In genomic region chr7:24851596-24852325, GRCm38 (mm10) we compare ENCODE assay signal across 24 mouse cellular contexts. TPM values are rescaled to one million over a fixed set of nuclear protein-coding genes. Genes with fewer than 3 reads are reported as not detected.
A peak's percentile ranks its signal among the peaks of the same experiment; 100 is the strongest.
DNase-seq lines count a peak whose midpoint lies in the region; ATAC-seq and TF ChIP-seq lines count a peak whose summit lies in the region.
"Had no signal": no experiment of that assay in that cellular context is flagged by ENCODE, and none has a peak within 500 bp of the region (broad histone marks: within the 10 kb centered on the region; RNA-seq: fewer than 3 reads in every experiment).

No protein-coding gene starts in this region.

- TF ChIP-seq CTCF in CH12.LX (conservative IDR thresholded peaks at IDR 0.05 in 1 of 2, IDR thresholded peaks at IDR 0.05 in 1 of 2; ENCODE audit: low read depth in 2 of 2, low read length in 2 of 2) = peak in 1 of 2 experiments; percentile 35; a peak in 1 of 4 replicates
- TF ChIP-seq CTCF in MEL (IDR thresholded peaks at IDR 0.05 in 2 of 3, conservative IDR thresholded peaks at IDR 0.05 in 1 of 3; ENCODE audit: control insufficient read depth in 1 of 3, insufficient read depth in 1 of 3, low read depth in 2 of 3, low read length in 3 of 3, poor library complexity in 1 of 3, severe bottlenecking in 1 of 3) = no peak
- TF ChIP-seq CTCF in liver, embryonic 14.5 days (IDR thresholded peaks at IDR 0.05; ENCODE audit: low read depth) = no peak

- no peak for DNase-seq in heart, postnatal 14 days
- DNase-seq in CH12.LX (ENCODE audit: extremely low read depth) (peak; percentile 53), MEL (ENCODE audit: low read depth, low spot score) (peak; percentile 56)
- DNase-seq in liver, embryonic 14.5 days (ENCODE audit: low read depth in 3 of 3, low spot score in 3 of 3) = no peak
- no peak for DNase-seq in retina, embryonic 14.5 days (ENCODE audit: low spot score)
- DNase-seq: cerebellum, adult 9-11 months; heart, postnatal 4 days; right cerebral cortex, postnatal 14 days had no signal

- TF ChIP-seq EP300 in CH12.LX (IDR thresholded peaks at IDR 0.05; ENCODE audit: low read length) (no peak), MEL (IDR thresholded peaks at IDR 0.05; ENCODE audit: low read depth in 1 of 2, low read length in 2 of 2) (no peak)
- TF ChIP-seq EP300 in liver, embryonic 14.5 days (IDR thresholded peaks at IDR 0.05; ENCODE audit: low read depth) = no peak

- H3K79me2 ChIP-seq in CH12.LX (replicated peaks; ENCODE audit: control insufficient read depth, extremely low read depth, insufficient read depth, poor library complexity, severe bottlenecking) (no peaks in the 10 kb centered on the region), MEL (ENCODE audit: control insufficient read depth, insufficient read depth, low read length, poor library complexity) (no peaks in the 10 kb centered on the region; the same call in 1 of the 2 replicates)

- no peaks in the 10 kb centered on the region for H3K36me3 ChIP-seq in heart, embryonic 12.5 days
- H3K36me3 ChIP-seq in CH12.LX (replicated peaks in 1 of 2; ENCODE audit: control insufficient read depth in 1 of 2, insufficient read depth in 1 of 2, low read length in 1 of 2) (no peaks in the 10 kb centered on the region), MEL (ENCODE audit: control insufficient read depth in 1 of 2, insufficient read depth in 2 of 2, low read length in 2 of 2) (peaks cover 0 to 15% of the 10 kb centered on the region in 2 experiments; a peak in 2 of 4 replicates)
- H3K36me3 ChIP-seq in liver, embryonic 14.5 days (replicated peaks; ENCODE audit: control insufficient read depth, insufficient read depth, low read depth) = no peaks in the 10 kb centered on the region
- H3K36me3 ChIP-seq in intestine, embryonic 15.5 days = no peaks in the 10 kb centered on the region
- H3K36me3 ChIP-seq: embryonic facial prominence, embryonic 15.5 days; forebrain, embryonic 15.5 days; neural tube, embryonic 12.5 days had no signal

- in situ Hi-C loops in CH12.LX (cut with MboI; ENCODE audit: low pct_ligation_motif_present, low pct_unique_long_range_greater_than_20kb, low sequenced_read_pairs) = loop anchor here (10.0 kb wide), 1 partner anchor 53 kb away; the partner anchor contains the start of gene Arhgef1

- H3K27ac ChIP-seq in heart, embryonic 12.5 days (ENCODE audit: poor library complexity, severe bottlenecking) = peak overlapping the region; percentile 29
- H3K27ac ChIP-seq in CH12.LX (ENCODE audit: insufficient read depth, low read depth) (peak overlapping the region; percentile 70), MEL (ENCODE audit: control insufficient read depth, low read depth, low read length) (peak overlapping the region; percentile 97)
- peak overlapping the region; percentile 95 for H3K27ac ChIP-seq in liver, embryonic 14.5 days
- H3K27ac ChIP-seq in intestine, embryonic 15.5 days = no peak overlapping the region
- H3K27ac ChIP-seq: embryonic facial prominence, embryonic 15.5 days; forebrain, embryonic 15.5 days; neural tube, embryonic 12.5 days; stomach, postnatal 0 days had no signal

- no peaks in the 10 kb centered on the region for H3K9me3 ChIP-seq in heart, embryonic 12.5 days (replicated peaks)
- H3K9me3 ChIP-seq in CH12.LX (replicated peaks; ENCODE audit: low read length) = no peaks in the 10 kb centered on the region
- no peaks in the 10 kb centered on the region for H3K9me3 ChIP-seq in MEL (replicated peaks; ENCODE audit: insufficient read depth, low read length)
- no peaks in the 10 kb centered on the region for H3K9me3 ChIP-seq in liver, embryonic 14.5 days (ENCODE audit: control insufficient read depth, low read length)
- H3K9me3 ChIP-seq in intestine, embryonic 15.5 days = no peaks in the 10 kb centered on the region
- H3K9me3 ChIP-seq: embryonic facial prominence, embryonic 15.5 days; forebrain, embryonic 15.5 days; neural tube, embryonic 12.5 days had no signal

- no peaks in the 10 kb centered on the region for H3K27me3 ChIP-seq in heart, embryonic 12.5 days (replicated peaks)
- H3K27me3 ChIP-seq in CH12.LX (replicated peaks) = no peaks in the 10 kb centered on the region
- no peaks in the 10 kb centered on the region for H3K27me3 ChIP-seq in MEL (ENCODE audit: control insufficient read depth in 1 of 2, insufficient read depth in 2 of 2, low read length in 2 of 2)
- H3K27me3 ChIP-seq in liver, embryonic 14.5 days (ENCODE audit: control insufficient read depth, insufficient read depth, low read length) = no peaks in the 10 kb centered on the region
- H3K27me3 ChIP-seq in intestine, embryonic 15.5 days (replicated peaks) = no peaks in the 10 kb centered on the region
- H3K27me3 ChIP-seq: embryonic facial prominence, embryonic 15.5 days; forebrain, embryonic 15.5 days; neural tube, embryonic 12.5 days; Patski had no signal

- TF ChIP-seq RAD21 in CH12.LX (IDR thresholded peaks at IDR 0.05; ENCODE audit: low read depth, low read length) (no peak), MEL (IDR thresholded peaks at IDR 0.05; ENCODE audit: low read depth, low read length) (no peak)

- H3K9ac ChIP-seq in heart, embryonic 12.5 days = no peak overlapping the region
- H3K9ac ChIP-seq in CH12.LX (ENCODE audit: insufficient read depth, low read depth) (peak overlapping the region; percentile 87), MEL (ENCODE audit: control insufficient read depth, low read depth, low read length, poor library complexity, severe bottlenecking) (peak overlapping the region; percentile 80)
- peak overlapping the region; percentile 49 for H3K9ac ChIP-seq in liver, embryonic 14.5 days (replicated peaks)
- H3K9ac ChIP-seq in intestine, embryonic 15.5 days = no peak overlapping the region
- H3K9ac ChIP-seq: embryonic facial prominence, embryonic 15.5 days; forebrain, embryonic 15.5 days; neural tube, embryonic 12.5 days had no signal

- 73% methylated on average over 5 of the region's 5 CpGs for WGBS in heart, embryonic 12.5 days
- WGBS in liver, embryonic 14.5 days (ENCODE audit: insufficient replicate concordance) = 63% methylated on average over 5 of the region's 5 CpGs
- WGBS in intestine, embryonic 15.5 days = 78% methylated on average over 5 of the region's 5 CpGs

- TF ChIP-seq POLR2A in CH12.LX (IDR thresholded peaks at IDR 0.05; ENCODE audit: low read depth, low read length) = no peak
- TF ChIP-seq POLR2A in MEL (IDR thresholded peaks at IDR 0.05; ENCODE audit: control insufficient read depth in 1 of 2, insufficient read depth in 1 of 2, low read depth in 1 of 2, low read length in 2 of 2, poor library complexity in 1 of 2) = no peak

- intact Hi-C loops in heart, postnatal 14 days (cut with DNase I) = no loop called here

- dilution Hi-C loops in CH12.LX (cut with MboI; ENCODE audit: extremely low pct_ligation_motif_present, extremely low pct_unique_long_range_greater_than_20kb, low sequenced_read_pairs) = no loop called here

- no peak overlapping the region for H3K4me3 ChIP-seq in heart, embryonic 12.5 days
- peak overlapping the region; percentile 42 to 64 (median 50) for H3K4me3 ChIP-seq in CH12.LX (replicated peaks in 1 of 3; ENCODE audit: low read depth in 2 of 3, low read length in 2 of 3, poor library complexity in 1 of 3)
- H3K4me3 ChIP-seq in MEL (ENCODE audit: control insufficient read depth in 1 of 2, insufficient read depth in 1 of 2, low read depth in 2 of 2, low read length in 2 of 2) = peak overlapping the region; percentile 47 to 53
- H3K4me3 ChIP-seq in liver, embryonic 14.5 days (ENCODE audit: insufficient read depth in 1 of 2, low read depth in 2 of 2, low read length in 2 of 2) = peak overlapping the region; percentile 53 to 57
- no peak overlapping the region for H3K4me3 ChIP-seq in intestine, embryonic 15.5 days (replicated peaks)
- H3K4me3 ChIP-seq: embryonic facial prominence, embryonic 15.5 days; forebrain, embryonic 15.5 days; neural tube, embryonic 12.5 days had no signal

- 0 out of 2 replicates have a peak overlapping the region, but pooled peaks have one; percentile 1 for H3K4me2 ChIP-seq in heart, embryonic 12.5 days
- peak overlapping the region; percentile 62 for H3K4me2 ChIP-seq in CH12.LX (ENCODE audit: insufficient read depth, low read depth, poor library complexity, severe bottlenecking)
- H3K4me2 ChIP-seq in liver, embryonic 14.5 days (ENCODE audit: low read depth) = peak overlapping the region; percentile 56
- no peak overlapping the region for H3K4me2 ChIP-seq in intestine, embryonic 15.5 days (replicated peaks)
- H3K4me2 ChIP-seq: embryonic facial prominence, embryonic 15.5 days; forebrain, embryonic 15.5 days; midbrain, embryonic 11.5 days; neural tube, embryonic 12.5 days had no signal

- no peak for ATAC-seq in heart, embryonic 12.5 days (ENCODE audit: insufficient number of reproducible peaks, low FRiP score)
- ATAC-seq in liver, embryonic 14.5 days (ENCODE audit: insufficient read depth) = no peak
- ATAC-seq in intestine, embryonic 15.5 days = no peak
- no peak for ATAC-seq in CD4-positive, CD25-positive, alpha-beta regulatory T cell, adult 4 months
- ATAC-seq: activated CD4-positive, CD25-positive, alpha-beta regulatory T cell, adult 4 months; forebrain, embryonic 15.5 days; Patski had no signal

- H3K4me1 ChIP-seq in heart, embryonic 12.5 days (replicated peaks) = 0 out of 2 replicates have a peak, but pooled peaks cover 8% of the 10 kb centered on the region
- H3K4me1 ChIP-seq in CH12.LX (ENCODE audit: control insufficient read depth in 1 of 2, insufficient read depth in 2 of 2) (peaks cover 25 to 54% of the 10 kb centered on the region in 2 experiments), MEL (ENCODE audit: control insufficient read depth in 1 of 2, insufficient read depth in 2 of 2, low read length in 2 of 2) (peaks cover 7 to 15% of the 10 kb centered on the region in 2 experiments)
- peaks cover 40 to 50% of the 10 kb centered on the region in 2 experiments for H3K4me1 ChIP-seq in liver, embryonic 14.5 days (replicated peaks; ENCODE audit: control insufficient read depth in 2 of 2, insufficient read depth in 2 of 2, low read length in 1 of 2)
- H3K4me1 ChIP-seq in intestine, embryonic 15.5 days (replicated peaks) = 0 out of 2 replicates have a peak, but pooled peaks cover 6% of the 10 kb centered on the region
- H3K4me1 ChIP-seq: forebrain, embryonic 15.5 days; neural tube, embryonic 12.5 days had no signal

RNA-seq across cellular contexts. Expression of gene Gm9844, which starts 10.3 kb away (rescaled TPM):
- polyA plus RNA-seq in heart, embryonic 12.5 days (2016; fragmentation: Nextera tagmentation; extraction: Ambion mirVana) = 12.6 and 13.6 TPM in 2 replicates
- total RNA-seq in heart, postnatal 14 days (2021) = not detected
- total RNA-seq in CH12.LX (2012; rRNA removed) (1.3 and 1.4 TPM in 2 replicates), CH12.LX (2014; rRNA removed) (19.9 and 25.1 TPM in 2 replicates), MEL (2012; rRNA removed) (0.54 TPM in 1 of 2 replicates, not detected in the other)
- polyA plus RNA-seq in CH12.LX (2012; ENCODE audit: insufficient read length, low read depth) (4.7 and 10.2 TPM in 2 replicates), MEL (2012; ENCODE audit: insufficient read depth in 1 of 2, insufficient read length in 2 of 2, low read depth in 1 of 2, low replicate concordance in 2 of 2, missing spikeins in 1 of 2) (under 1 TPM in 1 of 2 experiments, not detected in 1; 0.95 TPM)
- polyA plus RNA-seq in liver, embryonic 14.5 days (2012; rRNA removed) = 0.37 and 1.5 TPM in 2 replicates
- polyA plus RNA-seq in liver, embryonic 14.5 days (2014; fragmentation: Nextera tagmentation; extraction: Ambion mirVana) = 1.3 and 2.2 TPM in 2 replicates
- 17.2 and 17.8 TPM in 2 replicates for polyA plus RNA-seq in intestine, embryonic 15.5 days (2015; fragmentation: Nextera tagmentation; extraction: Ambion mirVana)
- polyA plus RNA-seq in CD4-positive, CD25-positive, alpha-beta regulatory T cell, adult 4 months (2017; shearing (Covaris generic)) = 10 to 100 TPM; 22.4 to 44.8 TPM

RNA-seq across cellular contexts. Expression of gene Lypd4, which starts 18.0 kb away (rescaled TPM):
- polyA plus RNA-seq in heart, embryonic 12.5 days (2016; fragmentation: Nextera tagmentation; extraction: Ambion mirVana) = not detected in 2 replicates
- not detected for total RNA-seq in heart, postnatal 14 days (2021)
- not detected in 2 replicates for total RNA-seq in CH12.LX (2012; rRNA removed)
- total RNA-seq in CH12.LX (2014; rRNA removed) = not detected in 2 replicates
- polyA plus RNA-seq in CH12.LX (2012; ENCODE audit: insufficient read length, low read depth) = not detected in 2 replicates
- not detected in 2 replicates for total RNA-seq in MEL (2012; rRNA removed)
- polyA plus RNA-seq in MEL (2012; ENCODE audit: insufficient read depth in 1 of 2, insufficient read length in 2 of 2, low read depth in 1 of 2, low replicate concordance in 2 of 2, missing spikeins in 1 of 2) = not detected
- polyA plus RNA-seq in liver, embryonic 14.5 days (2012; rRNA removed) = not detected in 2 replicates
- not detected in 2 replicates for polyA plus RNA-seq in liver, embryonic 14.5 days (2014; fragmentation: Nextera tagmentation; extraction: Ambion mirVana)
- polyA plus RNA-seq in intestine, embryonic 15.5 days (2015; fragmentation: Nextera tagmentation; extraction: Ambion mirVana) = not detected in 2 replicates
- polyA plus RNA-seq in CD4-positive, CD25-positive, alpha-beta regulatory T cell, adult 4 months (2017; shearing (Covaris generic)) = not detected
- total RNA-seq: adrenal gland, postnatal 25 days; granulocyte monocyte progenitor cell, adult 5-6 weeks; heart, postnatal 4 days; layer of hippocampus, postnatal 25 days; left cerebral cortex, postnatal 25 days; monocyte, adult 5-6 weeks had no signal
- polyA plus RNA-seq: activated CD4-positive, CD25-positive, alpha-beta regulatory T cell, adult 4 months; embryonic facial prominence, embryonic 15.5 days; forebrain, embryonic 15.5 days; large intestine, adult 2 months; midbrain, embryonic 11.5 days; neural tube, embryonic 12.5 days; stomach, postnatal 0 days had no signal

RNA-seq across cellular contexts. Expression of gene Dmrtc2, which starts 18.1 kb away (rescaled TPM):
- polyA plus RNA-seq in heart, embryonic 12.5 days (2016; fragmentation: Nextera tagmentation; extraction: Ambion mirVana) = not detected in 2 replicates
- not detected for total RNA-seq in heart, postnatal 14 days (2021)
- total RNA-seq in CH12.LX (2012; rRNA removed) (not detected in 2 replicates), CH12.LX (2014; rRNA removed) (not detected in 2 replicates), MEL (2012; rRNA removed) (not detected in 2 replicates)
- polyA plus RNA-seq in CH12.LX (2012; ENCODE audit: insufficient read length, low read depth) (not detected in 2 replicates), MEL (2012; ENCODE audit: insufficient read depth in 1 of 2, insufficient read length in 2 of 2, low read depth in 1 of 2, low replicate concordance in 2 of 2, missing spikeins in 1 of 2) (not detected)
- polyA plus RNA-seq in liver, embryonic 14.5 days (2012; rRNA removed) = not detected in 2 replicates
- not detected in 2 replicates for polyA plus RNA-seq in liver, embryonic 14.5 days (2014; fragmentation: Nextera tagmentation; extraction: Ambion mirVana)
- not detected in 2 replicates for polyA plus RNA-seq in intestine, embryonic 15.5 days (2015; fragmentation: Nextera tagmentation; extraction: Ambion mirVana)
- polyA plus RNA-seq in CD4-positive, CD25-positive, alpha-beta regulatory T cell, adult 4 months (2017; shearing (Covaris generic)) = not detected
- total RNA-seq: adrenal gland, postnatal 25 days; granulocyte monocyte progenitor cell, adult 5-6 weeks; heart, postnatal 4 days; layer of hippocampus, postnatal 25 days; left cerebral cortex, postnatal 25 days; monocyte, adult 5-6 weeks had no signal
- polyA plus RNA-seq: activated CD4-positive, CD25-positive, alpha-beta regulatory T cell, adult 4 months; forebrain, embryonic 15.5 days; large intestine, adult 2 months; midbrain, embryonic 11.5 days; neural tube, embryonic 12.5 days; Patski; stomach, postnatal 0 days had no signal

RNA-seq across cellular contexts. Expression of gene Rps19, which starts 32.4 kb away (rescaled TPM):
- 1,145 and 1,216 TPM in 2 replicates for polyA plus RNA-seq in heart, embryonic 12.5 days (2016; fragmentation: Nextera tagmentation; extraction: Ambion mirVana)
- total RNA-seq in heart, postnatal 14 days (2021) = 100 to 1,000 TPM; 529 to 548 TPM
- 4,140 and 4,169 TPM in 2 replicates for total RNA-seq in CH12.LX (2012; rRNA removed)
- 2,094 and 2,149 TPM in 2 replicates for total RNA-seq in CH12.LX (2014; rRNA removed)
- 1,720 and 1,739 TPM in 2 replicates for polyA plus RNA-seq in CH12.LX (2012; ENCODE audit: insufficient read length, low read depth)
- 3,168 and 3,580 TPM in 2 replicates for total RNA-seq in MEL (2012; rRNA removed)
- polyA plus RNA-seq in MEL (2012; ENCODE audit: insufficient read depth in 1 of 2, insufficient read length in 2 of 2, low read depth in 1 of 2, low replicate concordance in 2 of 2, missing spikeins in 1 of 2) = 1,000 to 10,000 TPM in 1 of 2 experiments, not detected in 1; 2,454 TPM
- polyA plus RNA-seq in liver, embryonic 14.5 days (2012; rRNA removed) = 418 and 615 TPM in 2 replicates
- 1,649 and 1,654 TPM in 2 replicates for polyA plus RNA-seq in liver, embryonic 14.5 days (2014; fragmentation: Nextera tagmentation; extraction: Ambion mirVana)
- polyA plus RNA-seq in intestine, embryonic 15.5 days (2015; fragmentation: Nextera tagmentation; extraction: Ambion mirVana) = 2,486 and 2,546 TPM in 2 replicates
- over 10,000 TPM; 12,099 to 13,283 TPM for polyA plus RNA-seq in CD4-positive, CD25-positive, alpha-beta regulatory T cell, adult 4 months (2017; shearing (Covaris generic))

RNA-seq across cellular contexts. Expression of gene Cd79a, which starts 45.4 kb away (rescaled TPM):
- polyA plus RNA-seq in heart, embryonic 12.5 days (2016; fragmentation: Nextera tagmentation; extraction: Ambion mirVana) = 0.15 TPM in 1 of 2 replicates, not detected in the other
- total RNA-seq in heart, postnatal 14 days (2021) = 1 to 10 TPM; 1.3 to 1.5 TPM
- 71.3 and 75.2 TPM in 2 replicates for total RNA-seq in CH12.LX (2012; rRNA removed)
- 46.6 and 51.8 TPM in 2 replicates for total RNA-seq in CH12.LX (2014; rRNA removed)
- 313 and 422 TPM in 2 replicates for polyA plus RNA-seq in CH12.LX (2012; ENCODE audit: insufficient read length, low read depth)
- 0.13 and 0.23 TPM in 2 replicates for total RNA-seq in MEL (2012; rRNA removed)
- under 1 TPM in 1 of 2 experiments, not detected in 1; 0.61 TPM for polyA plus RNA-seq in MEL (2012; ENCODE audit: insufficient read depth in 1 of 2, insufficient read length in 2 of 2, low read depth in 1 of 2, low replicate concordance in 2 of 2, missing spikeins in 1 of 2)
- polyA plus RNA-seq in liver, embryonic 14.5 days (2012; rRNA removed) = 0.81 and 1.0 TPM in 2 replicates
- polyA plus RNA-seq in liver, embryonic 14.5 days (2014; fragmentation: Nextera tagmentation; extraction: Ambion mirVana) = 1.4 and 2.0 TPM in 2 replicates
- polyA plus RNA-seq in intestine, embryonic 15.5 days (2015; fragmentation: Nextera tagmentation; extraction: Ambion mirVana) = 0.19 and 0.29 TPM in 2 replicates
- polyA plus RNA-seq in CD4-positive, CD25-positive, alpha-beta regulatory T cell, adult 4 months (2017; shearing (Covaris generic)) = 10 to 100 TPM in 1 of 2 experiments, 1 to 10 TPM in 1; 2.2 to 28.9 TPM
- total RNA-seq: granulocyte monocyte progenitor cell, adult 5-6 weeks had no signal
- polyA plus RNA-seq: Patski had no signal

Comparison
In these comparisons a context has a peak if more than half of its experiments do, and no peak if none do; other contexts are left out.
1. H3K4me3 ChIP-seq: peak in CH12.LX (3 of 3), MEL (2 of 2) and liver, embryonic 14.5 days (2 of 2); none in heart, embryonic 12.5 days (single experiment) and intestine, embryonic 15.5 days (single experiment).
2. H3K9ac ChIP-seq: peak in CH12.LX (single experiment), MEL (single experiment) and liver, embryonic 14.5 days (single experiment); none in heart, embryonic 12.5 days (single experiment) and intestine, embryonic 15.5 days (single experiment).
3. DNase-seq: peak in CH12.LX (single experiment) and MEL (single experiment); none in heart, postnatal 14 days (0 of 2), liver, embryonic 14.5 days (0 of 3) and retina, embryonic 14.5 days (single experiment).